Mouse (Mus musculus) embryonic facial prominence, embryonic 12.5 days (tissue): ENCODE results near the gene Ifitm3. TPM values are rescaled to one million over a fixed set of nuclear protein-coding genes. Genes with fewer than 3 reads are reported as not detected.
"Not testable (repeated sequence)": the region's sequence is repeated elsewhere in the genome, so short reads cannot be mapped to it uniquely, and the experiment has no call there.

Source experiments
- ATAC-seq: fragments of 200-750 bp; cut with Nextera tagmentation; 2 replicates; pipeline ENCODE4 v1.8.0; 2017; ENCODE audit not compliant: insufficient number of reproducible peaks, insufficient read depth, low FRiP score, low TSS enrichment
- H3K27ac ChIP-seq: fragments of 300-500 bp; sonication (generic); 2 replicates; pipeline ENCODE4 v1.5.1; 2016; ENCODE audit warnings: mild to moderate bottlenecking
- H3K27me3 ChIP-seq: fragments of 300-500 bp; sonication (generic); 2 replicates; pipeline ENCODE4 v1.6.1; 2016; ENCODE audit warnings: mild to moderate bottlenecking, moderate library complexity
- H3K36me3 ChIP-seq: fragments of 300-500 bp; sonication (generic); 2 replicates; pipeline ENCODE4 v1.6.1; 2016; ENCODE audit warnings: mild to moderate bottlenecking
- H3K4me1 ChIP-seq: fragments of 300-500 bp; sonication (generic); 2 replicates; pipeline ENCODE4 v1.6.1; 2016
- H3K4me2 ChIP-seq: fragments of 300-500 bp; sonication (generic); replicated peaks from 2 replicates; pipeline ENCODE4 v1.6.1; 2016; ENCODE audit warnings: mild to moderate bottlenecking, moderate library complexity
- H3K4me3 ChIP-seq: fragments of 300-500 bp; sonication (generic); 2 replicates; pipeline ENCODE4 v1.5.1; 2016; ENCODE audit warnings: mild to moderate bottlenecking
- H3K9ac ChIP-seq: fragments of 300-500 bp; sonication (generic); 2 replicates; pipeline ENCODE4 v1.6.1; 2016; ENCODE audit warnings: mild to moderate bottlenecking, moderate library complexity
- H3K9me3 ChIP-seq: fragments of 300-500 bp; sonication (generic); 2 replicates; pipeline ENCODE4 v1.6.1; 2016; ENCODE audit warnings: mild to moderate bottlenecking, moderate library complexity
- WGBS: fragments of 180-500 bp; shearing (Covaris S2); methylation state at CpG from one replicate; pipeline ENCODE4 v1.1.7; 2016; 5-methylcytosine and 5-hydroxymethylcytosine counted together
- polyA plus RNA-seq: library from polyadenylated mRNA; unstranded; fragments of >200 nt; fragmentation: Nextera tagmentation; extraction: Ambion mirVana; gene quantifications from 2 replicates; pipeline ENCODE4 v1.2.1, GENCODE M21; 2016

Gene Ifitm3
- polyA plus RNA-seq, 1 experiment from 2014 or later: 48.0 TPM

GRCm38 (mm10) chr7:141028831-141029230 lies 18.3 kb upstream of the Ifitm3 start, which contains the start of gene Gm17387:
TSS of gene Gm17387 (plus strand) at chr7:141029131.
- ATAC-seq: no peak
- H3K9ac ChIP-seq: no peak within 1 kb of the TSS
- 82% methylated on average over 2 of the region's 2 CpGs for WGBS

GRCm38 (mm10) chr7:141026740-141027098 lies 16.1 kb upstream of the Ifitm3 start:
- Histone ChIP-seq H3K4me1 (peaks cover 9% of the 10 kb centered on the region; the same call in 1 of the 2 replicates), H3K9me3 (no peaks in the 10 kb centered on the region), H3K4me2 (no peak overlapping the region), H3K36me3 (no peaks in the 10 kb centered on the region), H3K27ac (no peak overlapping the region), H3K27me3 (no peaks in the 10 kb centered on the region), H3K4me3 (no peak overlapping the region), H3K9ac (no peak overlapping the region)
- no peak for ATAC-seq
- 57% methylated on average over 5 of the region's 5 CpGs for WGBS

More at GRCm38 (mm10) chr7:141028831-141029230, 18.3 kb upstream of the Ifitm3 start, which contains the start of gene Gm17387:
- H3K4me3 ChIP-seq: no peak within 1 kb of the TSS
- no peaks in the 10 kb centered on the region for H3K36me3 ChIP-seq
- no peak within 1 kb of the TSS for H3K27ac ChIP-seq
- H3K4me1 ChIP-seq: peaks cover 9% of the 10 kb centered on the region; the same call in 1 of the 2 replicates
- no peak within 1 kb of the TSS for H3K4me2 ChIP-seq
- H3K9me3 ChIP-seq: no peaks in the 10 kb centered on the region
- no peaks in the 10 kb centered on the region for H3K27me3 ChIP-seq

GRCm38 (mm10) chr7:141026097-141026739 lies 15.6 kb upstream of the Ifitm3 start:
- H3K27ac ChIP-seq: no peak overlapping the region
- H3K27me3 ChIP-seq: no peaks in the 10 kb centered on the region
- H3K9ac ChIP-seq: no peak overlapping the region
- 41% methylated on average over 6 of the region's 6 CpGs for WGBS
- peaks cover 9% of the 10 kb centered on the region; the same call in 1 of the 2 replicates for H3K4me1 ChIP-seq
- ATAC-seq: no peak
- H3K36me3 ChIP-seq: no peaks in the 10 kb centered on the region
- H3K4me2 ChIP-seq: no peak overlapping the region
- no peak overlapping the region for H3K4me3 ChIP-seq
- no peaks in the 10 kb centered on the region for H3K9me3 ChIP-seq

- H3K36me3 ChIP-seq: no peaks in the 10 kb centered on the region
- no peaks in the 10 kb centered on the region for H3K27me3 ChIP-seq
- H3K27ac ChIP-seq: peak overlapping the region; percentile 20; the same call in 1 of the 2 replicates
- no peaks in the 10 kb centered on the region for H3K9me3 ChIP-seq
- H3K9ac ChIP-seq: no peak overlapping the region
- H3K4me3 ChIP-seq: no peak overlapping the region
- H3K4me1 ChIP-seq: peaks cover 9% of the 10 kb centered on the region; the same call in 1 of the 2 replicates
- no peak overlapping the region for H3K4me2 ChIP-seq
- WGBS: 38% methylated on average over 6 of the region's 6 CpGs
- no peak for ATAC-seq
Observed at GRCm38 (mm10) chr7:141024865-141025838, 14.6 kb upstream of the Ifitm3 start.

- ATAC-seq: no peak
- Histone ChIP-seq H3K4me1 (peaks cover 9% of the 10 kb centered on the region; the same call in 1 of the 2 replicates), H3K9me3 (no peaks in the 10 kb centered on the region), H3K9ac (no peak overlapping the region), H3K36me3 (no peaks in the 10 kb centered on the region), H3K4me2 (no peak overlapping the region), H3K4me3 (no peak overlapping the region), H3K27me3 (no peaks in the 10 kb centered on the region), H3K27ac (no peak overlapping the region)
- 81% methylated on average over 14 of the region's 14 CpGs for WGBS
Observed at GRCm38 (mm10) chr7:141021489-141022449, 11.2 kb upstream of the Ifitm3 start.

GRCm38 (mm10) chr7:141019028-141019427 lies 8.5 kb upstream of the Ifitm3 start:
- no peak overlapping the region for H3K27ac ChIP-seq
- H3K4me2 ChIP-seq: no peak overlapping the region
- no peak for ATAC-seq
- H3K4me3 ChIP-seq: no peak overlapping the region
- no peaks in the 10 kb centered on the region for H3K36me3 ChIP-seq
- H3K4me1 ChIP-seq: no peaks in the 10 kb centered on the region
- no peaks in the 10 kb centered on the region for H3K27me3 ChIP-seq
- H3K9me3 ChIP-seq: no peaks in the 10 kb centered on the region
- H3K9ac ChIP-seq: no peak overlapping the region
- 92% methylated on average over 5 of the region's 5 CpGs for WGBS

GRCm38 (mm10) chr7:141017824-141018223 lies 7.3 kb upstream of the Ifitm3 start, which contains the start of gene Ifitm6:
TSS of gene Ifitm6 (minus strand) at chr7:141017924.
- H3K9me3 ChIP-seq, ATAC-seq, H3K4me3 ChIP-seq, H3K27ac ChIP-seq, H3K4me1 ChIP-seq, H3K9ac ChIP-seq, H3K36me3 ChIP-seq, H3K4me2 ChIP-seq, H3K27me3 ChIP-seq: not testable (repeated sequence)
- 83% methylated on average over 1 of the region's 1 CpGs for WGBS

- no peak for ATAC-seq
- Histone ChIP-seq H3K4me2 (no peak overlapping the region), H3K9ac (no peak overlapping the region), H3K27me3 (no peaks in the 10 kb centered on the region), H3K27ac (no peak overlapping the region), H3K9me3 (no peaks in the 10 kb centered on the region), H3K4me3 (no peak overlapping the region), H3K4me1 (no peaks in the 10 kb centered on the region), H3K36me3 (no peaks in the 10 kb centered on the region)
- 85% methylated on average over 10 of the region's 10 CpGs for WGBS
Observed at GRCm38 (mm10) chr7:141016707-141017697, 6.4 kb upstream of the Ifitm3 start.

GRCm38 (mm10) chr7:141011238-141011770 lies 734 bp upstream of the Ifitm3 start:
- H3K27ac ChIP-seq: peak overlapping the region; percentile 68
- 87% methylated on average over 7 of the region's 7 CpGs for WGBS

GRCm38 (mm10) chr7:141009665-141010064 lies 905 bp downstream of the Ifitm3 start:
- no peak overlapping the region for H3K27ac ChIP-seq
- H3K27me3 ChIP-seq: no peaks in the 10 kb centered on the region
- H3K9ac ChIP-seq: 0 out of 2 replicates have a peak overlapping the region, but pooled peaks have one; percentile 15
- H3K36me3 ChIP-seq: no peaks in the 10 kb centered on the region
- ATAC-seq: no peak
- H3K4me1 ChIP-seq: peaks cover 21% of the 10 kb centered on the region
- WGBS: 89% methylated on average over 9 of the region's 9 CpGs
- H3K9me3 ChIP-seq: no peaks in the 10 kb centered on the region
- H3K4me3 ChIP-seq: peak overlapping the region; percentile 23; the same call in 1 of the 2 replicates
- peak overlapping the region; percentile 45 for H3K4me2 ChIP-seq

More at GRCm38 (mm10) chr7:141011238-141011770, 734 bp upstream of the Ifitm3 start:
- H3K27me3 ChIP-seq: no peaks in the 10 kb centered on the region
- H3K4me1 ChIP-seq: peaks cover 21% of the 10 kb centered on the region
- no peak for ATAC-seq
- H3K9ac ChIP-seq: no peak overlapping the region
- 0 out of 2 replicates have a peak overlapping the region, but pooled peaks have one; percentile 45 for H3K4me2 ChIP-seq
- no peaks in the 10 kb centered on the region for H3K36me3 ChIP-seq
- no peak overlapping the region for H3K4me3 ChIP-seq
- no peaks in the 10 kb centered on the region for H3K9me3 ChIP-seq
